Mouse (Mus musculus) MEL (cell line): Measurements from ENCODE around the gene Rhox2g. TPM values are rescaled to one million over a fixed set of nuclear protein-coding genes. Genes with fewer than 3 reads are reported as not detected.
"Not testable (repeated sequence)": the region's sequence is repeated elsewhere in the genome, so short reads cannot be mapped to it uniquely, and the experiment has no call there.

Experiments
- DNase-seq: peaks from one replicate; pipeline ENCODE4 v3.0.0; 2011; ENCODE audit warnings: low read depth, low spot score
- H3K27ac ChIP-seq: 2 replicates; pipeline ENCODE4 v1.5.1; 2012; ENCODE audit warnings: low read depth, mild to moderate bottlenecking, control low read depth, low read length, moderate library complexity; ENCODE audit not compliant: control insufficient read depth
- H3K27me3 ChIP-seq, 2 experiments: fragments of 150-350 bp in 1 of 2; sonication (generic) in 1 of 2; 2 replicates each; pipeline ENCODE4 v1.6.1; 2012; ENCODE audit warnings: low read length in 2 of 2, mild to moderate bottlenecking in 2 of 2, improper control_type of control experiment in 1 of 2, moderate library complexity in 1 of 2; ENCODE audit not compliant: insufficient read depth in 2 of 2, control insufficient read depth in 1 of 2
- H3K36me3 ChIP-seq, 2 experiments: 2 replicates each; pipeline ENCODE4 v1.6.1; 2012 to 2014; ENCODE audit warnings: low read length in 2 of 2, improper control_type of control experiment in 1 of 2, inconsistent platforms in 1 of 2, mild to moderate bottlenecking in 1 of 2; ENCODE audit not compliant: insufficient read depth in 2 of 2, control insufficient read depth in 1 of 2
- H3K4me1 ChIP-seq, 2 experiments: fragments of 150-350 bp in 1 of 2; sonication (generic) in 1 of 2; 2 replicates each; pipeline ENCODE4 v1.6.1; 2012; ENCODE audit warnings: low read length in 2 of 2, improper control_type of control experiment in 1 of 2, mild to moderate bottlenecking in 1 of 2; ENCODE audit not compliant: insufficient read depth in 2 of 2, control insufficient read depth in 1 of 2
- H3K4me3 ChIP-seq, 2 experiments: fragments of 150-350 bp in 1 of 2; sonication (generic) in 1 of 2; 2 replicates each; pipeline ENCODE4 v1.5.1; 2012; ENCODE audit warnings: low read depth in 2 of 2, low read length in 2 of 2, mild to moderate bottlenecking in 2 of 2, moderate library complexity in 2 of 2, control low read depth in 1 of 2, improper control_type of control experiment in 1 of 2; ENCODE audit not compliant: control insufficient read depth in 1 of 2, insufficient read depth in 1 of 2
- H3K79me2 ChIP-seq: 2 replicates; pipeline ENCODE4 v1.6.1; 2012; ENCODE audit warnings: mild to moderate bottlenecking, low read length, moderate library complexity; ENCODE audit not compliant: control insufficient read depth, poor library complexity, insufficient read depth
- H3K9ac ChIP-seq: 2 replicates; pipeline ENCODE4 v1.6.1; 2012; ENCODE audit warnings: low read depth, mild to moderate bottlenecking, control low read depth, low read length, moderate library complexity; ENCODE audit not compliant: control insufficient read depth, poor library complexity, severe bottlenecking
- H3K9me3 ChIP-seq: fragments of 150-350 bp; sonication (generic); replicated peaks from 2 replicates; pipeline ENCODE4 v1.6.1; 2012; ENCODE audit warnings: mild to moderate bottlenecking, low read length, improper control_type of control experiment, moderate library complexity; ENCODE audit not compliant: insufficient read depth
- polyA plus RNA-seq, 2 experiments: library from polyadenylated mRNA; stranded (reverse) in 1 of 2; unstranded in 1 of 2; fragments of >175 nt in 1 of 2; fragments of >200 nt in 1 of 2; gene quantifications; 2 replicates each; pipeline versions ENCODE4 v1.2.1 to v1.2.4; 2012; ENCODE audit warnings: low replicate concordance in 2 of 2, low read depth in 1 of 2; ENCODE audit not compliant: insufficient read length in 2 of 2, insufficient read depth in 1 of 2, missing spikeins in 1 of 2
- total RNA-seq: library from RNA; depleted of rRNA; stranded (reverse); fragments of 300-350 nt; gene quantifications from 2 replicates; pipeline ENCODE4 v1.2.3, GENCODE M21; 2012; rRNA removed

Gene Rhox2g
- total and polyA plus RNA-seq, 3 experiments: not detected

GRCm38 (mm10) chrX:37628512-37628911 lies 14.8 kb downstream of the Rhox2g start, which contains the start of gene Rhox3g:
Gene Rhox3g, minus strand, starts transcription at chrX:37628612.
- H3K79me2 ChIP-seq, DNase-seq, H3K27ac ChIP-seq, H3K27me3 ChIP-seq, H3K9me3 ChIP-seq, H3K4me3 ChIP-seq, H3K4me1 ChIP-seq, H3K9ac ChIP-seq, H3K36me3 ChIP-seq: not testable (repeated sequence)

- not testable (repeated sequence) for H3K79me2 ChIP-seq, H3K9me3 ChIP-seq, H3K9ac ChIP-seq, H3K27me3 ChIP-seq, H3K4me1 ChIP-seq, H3K36me3 ChIP-seq, H3K4me3 ChIP-seq, DNase-seq, H3K27ac ChIP-seq
These were observed 35.7 kb downstream of the Rhox2g start, which contains the start of gene Rhox4f for GRCm38 (mm10) chrX:37607604-37608003. Gene Rhox4f, minus strand, starts transcription at chrX:37607704.

Other genes with a start within 250 kb of the Rhox2g start
- not detected in 2 replicates for gene Rhox2b, start 231.4 kb downstream of the Rhox2g start, total RNA-seq
- gene Rhox2b, start 231.4 kb downstream of the Rhox2g start, polyA plus RNA-seq: not detected
- gene Rhox4b, start 211.0 kb downstream of the Rhox2g start, total RNA-seq: not detected in 2 replicates
- not detected for gene Rhox4b, start 211.0 kb downstream of the Rhox2g start, polyA plus RNA-seq
- not detected in 2 replicates for gene Rhox2c, start 189.8 kb downstream of the Rhox2g start, total RNA-seq
- not detected for gene Rhox2c, start 189.8 kb downstream of the Rhox2g start, polyA plus RNA-seq
- not detected in 2 replicates for gene Rhox3c, start 184.9 kb downstream of the Rhox2g start, total RNA-seq
- gene Rhox3c, start 184.9 kb downstream of the Rhox2g start, polyA plus RNA-seq: not detected
- gene Rhox4c, start 163.1 kb downstream of the Rhox2g start, total RNA-seq: not detected in 2 replicates
- gene Rhox4c, start 163.1 kb downstream of the Rhox2g start, polyA plus RNA-seq: not detected
- gene Rhox2d, start 150.0 kb downstream of the Rhox2g start, total RNA-seq: not detected in 2 replicates
- not detected for gene Rhox2d, start 150.0 kb downstream of the Rhox2g start, polyA plus RNA-seq
- gene Rhox4d, start 129.1 kb downstream of the Rhox2g start, total RNA-seq: not detected in 2 replicates
- not detected for gene Rhox4d, start 129.1 kb downstream of the Rhox2g start, polyA plus RNA-seq
- gene Rhox2e, start 113.0 kb downstream of the Rhox2g start, total RNA-seq: not detected in 2 replicates
- gene Rhox2e, start 113.0 kb downstream of the Rhox2g start, polyA plus RNA-seq: not detected
- not detected in 2 replicates for gene Rhox3e, start 101.5 kb downstream of the Rhox2g start, total RNA-seq
- not detected for gene Rhox3e, start 101.5 kb downstream of the Rhox2g start, polyA plus RNA-seq
- not detected in 2 replicates for gene Rhox4e, start 86.1 kb downstream of the Rhox2g start, total RNA-seq
- gene Rhox4e, start 86.1 kb downstream of the Rhox2g start, polyA plus RNA-seq: not detected
- gene Rhox2f, start 72.1 kb downstream of the Rhox2g start, total RNA-seq: not detected in 2 replicates
- gene Rhox2f, start 72.1 kb downstream of the Rhox2g start, polyA plus RNA-seq: not detected
- not detected in 2 replicates for gene Rhox3f, start 62.5 kb downstream of the Rhox2g start, total RNA-seq
- gene Rhox3f, start 62.5 kb downstream of the Rhox2g start, polyA plus RNA-seq: not detected
- gene Rhox4f, start 35.8 kb downstream of the Rhox2g start, total RNA-seq: not detected in 2 replicates
- not detected for gene Rhox4f, start 35.8 kb downstream of the Rhox2g start, polyA plus RNA-seq
- gene Rhox3g, start 14.9 kb downstream of the Rhox2g start, total RNA-seq: not detected in 2 replicates
- gene Rhox3g, start 14.9 kb downstream of the Rhox2g start, polyA plus RNA-seq: not detected
- not detected in 2 replicates for gene Rhox4g, start 7.9 kb upstream of the Rhox2g start, total RNA-seq
- not detected for gene Rhox4g, start 7.9 kb upstream of the Rhox2g start, polyA plus RNA-seq
- not detected in 2 replicates for gene Rhox3h, start 25.3 kb upstream of the Rhox2g start, total RNA-seq
- gene Rhox3h, start 25.3 kb upstream of the Rhox2g start, polyA plus RNA-seq: not detected
- not detected in 2 replicates for gene Rhox2h, start 29.8 kb upstream of the Rhox2g start, total RNA-seq
- gene Rhox2h, start 29.8 kb upstream of the Rhox2g start, polyA plus RNA-seq: not detected
- gene Rhox5, start 161.4 kb upstream of the Rhox2g start, total RNA-seq: 0.23 TPM in 1 of 2 replicates, not detected in the other
- not detected for gene Rhox5, start 161.4 kb upstream of the Rhox2g start, polyA plus RNA-seq
- not detected in 2 replicates for gene Rhox6, start 183.4 kb upstream of the Rhox2g start, total RNA-seq
- not detected for gene Rhox6, start 183.4 kb upstream of the Rhox2g start, polyA plus RNA-seq
- gene Rhox7a, start 188.2 kb upstream of the Rhox2g start, total RNA-seq: not detected in 2 replicates
- not detected for gene Rhox7a, start 188.2 kb upstream of the Rhox2g start, polyA plus RNA-seq
- not detected in 2 replicates for gene Rhox8, start 235.5 kb upstream of the Rhox2g start, total RNA-seq
- gene Rhox8, start 235.5 kb upstream of the Rhox2g start, polyA plus RNA-seq: not detected